Mouse (Mus musculus): ENCODE data around the gene Tle4.

- TF ChIP-seq GATA1 (IDR thresholded peaks at IDR 0.05; ENCODE audit: borderline replicate concordance, low read length): no peak
- TF ChIP-seq FLI1 (IDR thresholded peaks at IDR 0.05; ENCODE audit: low read length): no peak
Measured at GRCm38 (mm10) chr19:14595390-14595997, 2.4 kb downstream of the Tle4 start.

Measured in megakaryocyte, embryonic 14.5 days (primary cell).